Mouse (Mus musculus) stomach, postnatal 0 days (tissue): ENCODE results near the gene Zcchc18. TPM values are rescaled to one million over a fixed set of nuclear protein-coding genes. Genes with fewer than 3 reads are reported as not detected.

ENCODE experiments used
- ATAC-seq: fragments of 200-750 bp; cut with Nextera tagmentation; 2 replicates; pipeline ENCODE4 v1.8.0; 2017; ENCODE audit not compliant: low FRiP score, low TSS enrichment
- DNase-seq: peaks from one replicate; pipeline ENCODE4 v3.0.0-alpha.2; 2016; ENCODE audit warnings: low spot score
- H3K27ac ChIP-seq: fragments of 300-500 bp; sonication (generic); replicated peaks from 2 replicates; pipeline ENCODE4 v1.5.1; 2014; ENCODE audit warnings: mild to moderate bottlenecking, control low read depth
- H3K27me3 ChIP-seq: fragments of 300-500 bp; sonication (generic); 2 replicates; pipeline ENCODE4 v1.6.1; 2014; ENCODE audit warnings: low read length; ENCODE audit not compliant: control insufficient read depth, insufficient read depth
- H3K36me3 ChIP-seq: fragments of 300-500 bp; sonication (generic); 2 replicates; pipeline ENCODE4 v1.6.1; 2014; ENCODE audit warnings: low read length, mixed read lengths; ENCODE audit not compliant: control insufficient read depth, insufficient read depth
- H3K4me1 ChIP-seq: fragments of 300-500 bp; sonication (generic); replicated peaks from 2 replicates; pipeline ENCODE4 v1.6.1; 2014; ENCODE audit warnings: antibody characterized with exemption; ENCODE audit not compliant: control insufficient read depth, insufficient read depth
- H3K4me2 ChIP-seq: fragments of 300-500 bp; sonication (generic); replicated peaks from 2 replicates; pipeline ENCODE4 v1.6.1; 2014; ENCODE audit warnings: low read depth, mild to moderate bottlenecking, control low read depth, moderate library complexity
- H3K4me3 ChIP-seq: fragments of 300-500 bp; sonication (generic); 2 replicates; pipeline ENCODE4 v1.5.1; 2014; ENCODE audit warnings: low read depth, low read length, control low read depth
- H3K9ac ChIP-seq: fragments of 300-500 bp; sonication (generic); 2 replicates; pipeline ENCODE4 v1.6.1; 2014; ENCODE audit warnings: mild to moderate bottlenecking, low read length, control low read depth, mixed read lengths
- H3K9me3 ChIP-seq: fragments of 300-500 bp; sonication (generic); 2 replicates; pipeline ENCODE4 v1.6.1; 2016; ENCODE audit warnings: low read length; ENCODE audit not compliant: control insufficient read depth
- CTCF ChIP-seq: IDR thresholded peaks from 2 replicates; pipeline ENCODE4 v1.5.1; 2016; ENCODE audit warnings: antibody characterized with exemption, low read depth, mild to moderate bottlenecking, moderate library complexity
- EP300 ChIP-seq: optimal IDR thresholded peaks from 2 replicates; pipeline ENCODE3; 2016; ENCODE audit warnings: antibody characterized with exemption
- WGBS: fragments of 180-500 bp; shearing (Covaris S2); extraction: QIAGEN DNeasy Blood & Tissue Kit; methylation state at CpG from one replicate; pipeline ENCODE4 v1.1.7; 2014; 5-methylcytosine and 5-hydroxymethylcytosine counted together
- polyA plus RNA-seq: library from polyadenylated mRNA; unstranded; fragments of >200 nt; fragmentation: Nextera tagmentation; extraction: Ambion mirVana; gene quantifications from 2 replicates; pipeline ENCODE4 v1.2.1, GENCODE M21; 2015

Zcchc18 gene
- polyA plus RNA-seq, 1 experiment from 2014 or later, result 7.4 TPM

DNA sequence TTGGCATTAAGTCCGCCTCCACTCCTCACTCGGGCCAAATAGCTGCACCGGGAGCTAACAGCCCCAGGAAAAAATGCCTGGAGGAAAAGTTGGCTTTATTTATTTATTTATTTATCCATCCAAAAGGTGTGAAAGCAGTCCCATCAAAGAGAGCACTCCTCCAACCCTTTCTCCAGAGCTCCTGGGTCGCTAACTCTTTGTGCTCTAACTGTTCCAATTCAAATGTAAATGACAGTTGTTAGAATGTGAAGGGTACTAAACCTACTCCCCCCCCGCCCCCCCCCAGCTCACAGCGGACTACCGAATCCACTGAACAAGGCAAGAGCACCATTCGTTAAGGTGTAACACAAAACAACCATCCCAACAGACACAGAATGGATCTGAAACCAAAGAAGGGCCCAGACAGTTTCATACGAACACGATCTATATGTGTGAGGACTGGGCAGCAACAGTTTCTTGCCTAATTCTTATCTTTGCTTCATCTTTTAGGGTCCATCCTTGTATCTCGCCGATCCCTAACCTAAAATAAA, 44.6 kb downstream of the Zcchc18 start:
- Histone ChIP-seq H3K4me3 (peak overlapping the region; percentile 51), H3K4me1 (no peaks in the 10 kb centered on the region), H3K4me2 (peak overlapping the region; percentile 57), H3K9ac (peak overlapping the region; percentile 61), H3K27me3 (no peaks in the 10 kb centered on the region), H3K36me3 (no peaks in the 10 kb centered on the region), H3K9me3 (no peaks in the 10 kb centered on the region), H3K27ac (peak overlapping the region; percentile 87)
- ATAC-seq (peak; percentile 35; the same call in 1 of the 2 replicates), DNase-seq (no peak)
- WGBS, result 17% methylated on average over 12 of the region's 12 CpGs
- TF ChIP-seq EP300 (no peak), CTCF (no peak)

DNA sequence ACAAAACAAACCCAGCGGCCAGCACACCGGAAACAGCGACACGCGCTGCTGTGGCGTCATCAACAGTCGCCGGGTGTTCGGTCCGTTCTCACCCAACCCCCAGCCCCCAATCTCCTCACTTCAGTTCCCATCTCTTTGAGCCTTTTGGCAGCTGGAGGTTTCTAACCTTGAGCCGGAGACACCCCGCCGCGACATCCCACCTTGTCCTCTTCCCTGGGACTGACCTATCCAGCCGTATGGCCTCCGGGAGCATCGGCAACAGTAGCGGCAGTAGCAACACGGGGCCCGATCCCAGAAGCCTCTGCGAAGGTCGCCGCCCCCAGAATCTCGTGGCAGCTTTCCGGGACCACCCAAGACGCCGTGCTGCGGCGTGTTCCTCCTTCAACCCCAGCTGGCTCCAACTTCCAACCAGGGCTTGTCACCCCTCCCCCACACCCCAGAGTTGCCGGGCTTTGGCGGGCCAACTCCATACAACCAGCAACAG, 45.1 kb downstream of the Zcchc18 start, which contains the start of gene Slc25a53:
TSS of gene Slc25a53 (minus strand) at position 303 of the 484 bp plus-strand sequence.
- TF ChIP-seq CTCF (no peak), EP300 (no peak)
- Histone ChIP-seq H3K27me3 (no peaks in the 10 kb centered on the region), H3K9me3 (no peaks in the 10 kb centered on the region), H3K4me1 (no peaks in the 10 kb centered on the region), H3K36me3 (no peaks in the 10 kb centered on the region), H3K9ac (peak within 1 kb of the TSS; percentile 61), H3K4me2 (peak within 1 kb of the TSS; percentile 57), H3K27ac (peak within 1 kb of the TSS; percentile 87), H3K4me3 (peak within 1 kb of the TSS; percentile 51)
- ATAC-seq (peak; percentile 92), DNase-seq (peak; percentile 80)
- WGBS, result 22% methylated on average over 31 of the region's 31 CpGs

DNA sequence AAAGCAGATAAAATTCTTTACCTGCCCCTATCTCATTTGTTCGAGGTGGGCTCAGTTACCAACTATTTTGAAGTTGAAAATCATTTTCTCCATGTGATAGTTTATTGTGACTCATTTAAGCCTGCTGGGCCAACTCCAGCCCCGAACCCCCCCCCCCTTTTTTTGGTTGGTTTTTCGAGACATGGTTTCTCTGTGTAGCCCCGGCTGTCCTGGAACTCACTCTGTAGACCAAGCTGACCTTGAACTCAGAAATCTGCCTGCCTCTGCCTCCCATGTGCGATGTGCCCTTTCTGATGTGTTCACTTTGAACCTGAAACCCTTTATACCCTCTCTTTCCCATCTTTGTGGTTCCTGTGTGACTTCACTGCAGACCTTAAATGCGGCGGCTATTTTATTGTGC, 45.5 kb downstream of the Zcchc18 start:
- WGBS, result 37% methylated on average over 7 of the region's 7 CpGs
- ATAC-seq (no peak), DNase-seq (no peak)
- H3K4me2 ChIP-seq, result peak overlapping the region; percentile 44
- H3K9ac ChIP-seq, result peak overlapping the region; percentile 61; the same call in 1 of the 2 replicates
- H3K4me3 ChIP-seq, result peak overlapping the region; percentile 51
- H3K9me3 ChIP-seq, result no peaks in the 10 kb centered on the region
- H3K4me1 ChIP-seq, result no peaks in the 10 kb centered on the region
- H3K36me3 ChIP-seq, result no peaks in the 10 kb centered on the region
- H3K27ac ChIP-seq, result peak overlapping the region; percentile 87
- H3K27me3 ChIP-seq, result no peaks in the 10 kb centered on the region
- no peak for TF ChIP-seq CTCF
- no peak for TF ChIP-seq EP300

Other genes with a start within 250 kb of the Zcchc18 start
- 303 and 335 TPM in 2 replicates for gene Morf4l2, start 249.5 kb upstream of the Zcchc18 start, polyA plus RNA-seq
- gene Glra4, start 213.0 kb upstream of the Zcchc18 start, polyA plus RNA-seq, result not detected in 2 replicates
- gene Plp1, start 170.5 kb upstream of the Zcchc18 start, polyA plus RNA-seq, result 4.5 TPM in 2 replicates
- 0.29 and 0.30 TPM in 2 replicates for gene Rab9b, start 124.4 kb upstream of the Zcchc18 start, polyA plus RNA-seq
- gene H2bfm, start 65.8 kb upstream of the Zcchc18 start, polyA plus RNA-seq, result not detected in 2 replicates
- 21.3 and 28.4 TPM in 2 replicates for gene Tmsb15b2, start 17.7 kb upstream of the Zcchc18 start, polyA plus RNA-seq
- gene Tmsb15l, start 16.3 kb upstream of the Zcchc18 start, polyA plus RNA-seq, result 2.9 and 3.4 TPM in 2 replicates
- gene Tmsb15b1, start 16.3 kb upstream of the Zcchc18 start, polyA plus RNA-seq, result 17.7 and 21.5 TPM in 2 replicates
- gene Slc25a53, start 45.1 kb downstream of the Zcchc18 start, polyA plus RNA-seq, result 4.2 and 4.8 TPM in 2 replicates
- gene Fam199x, start 56.4 kb downstream of the Zcchc18 start, polyA plus RNA-seq, result 2.8 and 2.9 TPM in 2 replicates
- 0.06 TPM in 1 of 2 replicates, not detected in the other for gene Esx1, start 128.9 kb downstream of the Zcchc18 start, polyA plus RNA-seq